Mouse (Mus musculus): Measurements from ENCODE around the gene Tmtc2. TPM values are rescaled to one million over a fixed set of nuclear protein-coding genes. Genes with fewer than 3 reads are reported as not detected.

Gene Tmtc2
- polyA plus RNA-seq, 1 experiment from 2014 or later = 4.4 TPM

GRCm38 (mm10) chr10:105518144-105518543 is 56.1 kb downstream of the Tmtc2 start:
- Histone ChIP-seq H3K9me3 (replicated peaks; ENCODE audit: control insufficient read depth, low read length) (no peaks in the 10 kb centered on the region), H3K27ac (ENCODE audit: low read depth, low read length) (no peak overlapping the region), H3K36me3 (ENCODE audit: control insufficient read depth, insufficient read depth, low read length) (no peaks in the 10 kb centered on the region), H3K4me1 (ENCODE audit: control insufficient read depth, insufficient read depth, low read length) (peaks cover 16% of the 10 kb centered on the region), H3K4me3 (ENCODE audit: low read depth, low read length) (no peak overlapping the region), H3K9ac (ENCODE audit: low read depth, low read length) (no peak overlapping the region), H3K27me3 (ENCODE audit: control insufficient read depth, insufficient read depth, low read length) (no peaks in the 10 kb centered on the region), H3K4me2 (no peak overlapping the region)
- WGBS (ENCODE audit: insufficient replicate concordance) = 82% methylated on average over 9 of the region's 9 CpGs
- no peak for ATAC-seq (replicated peaks; ENCODE audit: insufficient number of reproducible peaks, low FRiP score, low TSS enrichment)

- Histone ChIP-seq H3K36me3 (ENCODE audit: control insufficient read depth, insufficient read depth, low read length) (no peaks in the 10 kb centered on the region), H3K4me3 (ENCODE audit: low read depth, low read length) (no peak overlapping the region), H3K4me2 (no peak overlapping the region), H3K27ac (ENCODE audit: low read depth, low read length) (no peak overlapping the region), H3K9ac (ENCODE audit: low read depth, low read length) (no peak overlapping the region), H3K4me1 (ENCODE audit: control insufficient read depth, insufficient read depth, low read length) (peaks cover 3% of the 10 kb centered on the region; the same call in 1 of the 2 replicates), H3K27me3 (ENCODE audit: control insufficient read depth, insufficient read depth, low read length) (no peaks in the 10 kb centered on the region), H3K9me3 (replicated peaks; ENCODE audit: control insufficient read depth, low read length) (no peaks in the 10 kb centered on the region)
- no peak for ATAC-seq (replicated peaks; ENCODE audit: insufficient number of reproducible peaks, low FRiP score, low TSS enrichment)
- WGBS (ENCODE audit: insufficient replicate concordance) = 73% methylated on average over 7 of the region's 7 CpGs
Measured at GRCm38 (mm10) chr10:105513777-105514322, 60.4 kb downstream of the Tmtc2 start.

- no peak overlapping the region for H3K27ac ChIP-seq (ENCODE audit: low read depth, low read length)
- no peaks in the 10 kb centered on the region for H3K36me3 ChIP-seq (ENCODE audit: control insufficient read depth, insufficient read depth, low read length)
- 54% methylated on average over 4 of the region's 5 CpGs for WGBS (ENCODE audit: insufficient replicate concordance)
- no peaks in the 10 kb centered on the region for H3K9me3 ChIP-seq (replicated peaks; ENCODE audit: control insufficient read depth, low read length)
- no peaks in the 10 kb centered on the region; the same call in 1 of the 2 replicates for H3K4me1 ChIP-seq (ENCODE audit: control insufficient read depth, insufficient read depth, low read length)
- H3K27me3 ChIP-seq (ENCODE audit: control insufficient read depth, insufficient read depth, low read length) = no peaks in the 10 kb centered on the region
- H3K4me3 ChIP-seq (ENCODE audit: low read depth, low read length) = peak overlapping the region; percentile 15; the same call in 1 of the 2 replicates
- ATAC-seq (replicated peaks; ENCODE audit: insufficient number of reproducible peaks, low FRiP score, low TSS enrichment) = no peak
- no peak overlapping the region for H3K9ac ChIP-seq (ENCODE audit: low read depth, low read length)
- peak overlapping the region; percentile 20 for H3K4me2 ChIP-seq
Measured at GRCm38 (mm10) chr10:105509896-105510272, 64.4 kb downstream of the Tmtc2 start.

- Histone ChIP-seq H3K4me1 (ENCODE audit: control insufficient read depth, insufficient read depth, low read length) (no peaks in the 10 kb centered on the region; the same call in 1 of the 2 replicates), H3K4me2 (peak overlapping the region; percentile 20), H3K9me3 (replicated peaks; ENCODE audit: control insufficient read depth, low read length) (no peaks in the 10 kb centered on the region), H3K27me3 (ENCODE audit: control insufficient read depth, insufficient read depth, low read length) (no peaks in the 10 kb centered on the region), H3K9ac (ENCODE audit: low read depth, low read length) (no peak overlapping the region), H3K36me3 (ENCODE audit: control insufficient read depth, insufficient read depth, low read length) (no peaks in the 10 kb centered on the region), H3K27ac (ENCODE audit: low read depth, low read length) (no peak overlapping the region), H3K4me3 (ENCODE audit: low read depth, low read length) (peak overlapping the region; percentile 15; the same call in 1 of the 2 replicates)
- no peak for ATAC-seq (replicated peaks; ENCODE audit: insufficient number of reproducible peaks, low FRiP score, low TSS enrichment)
- WGBS (ENCODE audit: insufficient replicate concordance) = 52% methylated on average over 7 of the region's 12 CpGs
Measured at GRCm38 (mm10) chr10:105509146-105509895, 64.9 kb downstream of the Tmtc2 start.

DNA sequence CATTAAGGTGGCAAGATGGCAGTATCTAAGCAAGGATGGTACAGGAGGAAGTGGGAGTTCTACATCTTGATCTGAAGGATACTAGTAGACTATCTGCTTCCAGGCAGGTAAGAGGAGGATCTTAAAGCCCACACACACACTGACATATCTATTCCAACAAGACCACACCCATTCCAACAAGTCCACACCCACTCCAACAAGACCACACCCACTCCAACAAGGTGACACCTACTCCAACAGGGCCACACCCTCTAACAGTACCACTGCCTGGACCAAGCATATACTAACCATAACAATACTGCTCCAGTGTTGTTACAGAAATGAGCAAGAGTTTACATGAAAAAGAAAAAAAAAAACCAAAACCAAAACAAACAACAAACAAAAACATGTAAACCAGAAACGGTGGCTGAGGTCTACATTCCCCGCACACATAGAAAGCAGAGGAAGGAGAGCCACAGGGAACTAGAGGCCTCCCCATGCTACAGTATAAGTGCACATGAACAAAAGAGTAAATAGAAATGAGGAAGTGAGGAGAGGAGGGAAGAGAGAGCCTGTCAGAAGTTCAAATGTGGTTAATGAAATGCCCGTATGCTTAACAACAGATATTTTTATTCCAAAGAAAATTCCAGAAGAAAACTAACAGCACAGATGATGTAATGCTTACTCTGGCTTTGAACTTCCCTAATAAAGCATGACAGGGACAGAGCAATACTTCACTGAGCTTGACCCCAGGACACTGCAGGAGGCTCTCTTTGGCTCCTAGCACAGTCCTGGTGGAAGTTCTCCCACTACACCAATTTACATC is 66.1 kb downstream of the Tmtc2 start:
- no peaks in the 10 kb centered on the region; the same call in 1 of the 2 replicates for H3K4me1 ChIP-seq (ENCODE audit: control insufficient read depth, insufficient read depth, low read length)
- H3K27me3 ChIP-seq (ENCODE audit: control insufficient read depth, insufficient read depth, low read length) = no peaks in the 10 kb centered on the region
- no peak overlapping the region for H3K4me2 ChIP-seq
- H3K27ac ChIP-seq (ENCODE audit: low read depth, low read length) = no peak overlapping the region
- H3K9ac ChIP-seq (ENCODE audit: low read depth, low read length) = no peak overlapping the region
- ATAC-seq (replicated peaks; ENCODE audit: insufficient number of reproducible peaks, low FRiP score, low TSS enrichment) = 0 out of 2 replicates have a peak, but pooled peaks have one; percentile 67
- no peaks in the 10 kb centered on the region for H3K9me3 ChIP-seq (replicated peaks; ENCODE audit: control insufficient read depth, low read length)
- no peak overlapping the region for H3K4me3 ChIP-seq (ENCODE audit: low read depth, low read length)
- H3K36me3 ChIP-seq (ENCODE audit: control insufficient read depth, insufficient read depth, low read length) = no peaks in the 10 kb centered on the region
- WGBS (ENCODE audit: insufficient replicate concordance) = 77% methylated on average over 3 of the region's 3 CpGs

GRCm38 (mm10) chr10:105506046-105506445 is 68.2 kb downstream of the Tmtc2 start:
- Histone ChIP-seq H3K4me3 (ENCODE audit: low read depth, low read length) (no peak overlapping the region), H3K4me2 (no peak overlapping the region), H3K4me1 (ENCODE audit: control insufficient read depth, insufficient read depth, low read length) (no peaks in the 10 kb centered on the region; the same call in 1 of the 2 replicates), H3K27ac (ENCODE audit: low read depth, low read length) (no peak overlapping the region), H3K36me3 (ENCODE audit: control insufficient read depth, insufficient read depth, low read length) (no peaks in the 10 kb centered on the region), H3K27me3 (ENCODE audit: control insufficient read depth, insufficient read depth, low read length) (no peaks in the 10 kb centered on the region), H3K9ac (ENCODE audit: low read depth, low read length) (no peak overlapping the region), H3K9me3 (replicated peaks; ENCODE audit: control insufficient read depth, low read length) (no peaks in the 10 kb centered on the region)
- WGBS (ENCODE audit: insufficient replicate concordance) = 86% methylated on average over 4 of the region's 4 CpGs
- ATAC-seq (replicated peaks; ENCODE audit: insufficient number of reproducible peaks, low FRiP score, low TSS enrichment) = no peak

- Histone ChIP-seq H3K4me2 (no peak overlapping the region), H3K9ac (ENCODE audit: low read depth, low read length) (no peak overlapping the region), H3K9me3 (replicated peaks; ENCODE audit: control insufficient read depth, low read length) (no peaks in the 10 kb centered on the region), H3K27me3 (ENCODE audit: control insufficient read depth, insufficient read depth, low read length) (no peaks in the 10 kb centered on the region), H3K36me3 (ENCODE audit: control insufficient read depth, insufficient read depth, low read length) (no peaks in the 10 kb centered on the region), H3K4me3 (ENCODE audit: low read depth, low read length) (no peak overlapping the region), H3K27ac (ENCODE audit: low read depth, low read length) (no peak overlapping the region), H3K4me1 (ENCODE audit: control insufficient read depth, insufficient read depth, low read length) (peaks cover 3% of the 10 kb centered on the region; the same call in 1 of the 2 replicates)
- no peak for ATAC-seq (replicated peaks; ENCODE audit: insufficient number of reproducible peaks, low FRiP score, low TSS enrichment)
- 51% methylated on average over 2 of the region's 2 CpGs for WGBS (ENCODE audit: insufficient replicate concordance)
Measured at GRCm38 (mm10) chr10:105504472-105504871, 69.8 kb downstream of the Tmtc2 start.

DNA sequence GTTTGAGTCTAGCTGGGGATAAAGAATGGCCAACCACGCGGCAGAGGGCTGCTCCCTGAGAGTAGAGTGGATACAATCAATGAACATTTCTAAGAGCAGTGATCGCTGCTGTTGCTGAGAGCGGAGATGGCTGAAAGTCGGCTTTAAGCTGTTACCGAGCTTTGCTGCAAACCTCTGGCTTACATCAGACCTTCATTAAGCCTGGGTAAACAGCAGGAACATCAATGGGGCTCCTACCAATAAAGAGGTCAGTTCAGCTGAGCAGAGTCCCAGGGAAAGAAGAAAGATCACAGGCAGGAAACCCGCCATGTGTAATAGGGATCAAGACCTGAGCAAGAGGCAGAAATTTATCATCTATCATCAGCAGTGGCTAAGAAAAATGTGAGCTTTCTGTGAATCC is 72.5 kb downstream of the Tmtc2 start:
- 80% methylated on average over 7 of the region's 7 CpGs for WGBS (ENCODE audit: insufficient replicate concordance)
- Histone ChIP-seq H3K27ac (ENCODE audit: low read depth, low read length) (no peak overlapping the region), H3K9me3 (replicated peaks; ENCODE audit: control insufficient read depth, low read length) (no peaks in the 10 kb centered on the region), H3K4me2 (no peak overlapping the region), H3K4me3 (ENCODE audit: low read depth, low read length) (no peak overlapping the region), H3K4me1 (ENCODE audit: control insufficient read depth, insufficient read depth, low read length) (peaks cover 6% of the 10 kb centered on the region; the same call in 1 of the 2 replicates), H3K9ac (ENCODE audit: low read depth, low read length) (no peak overlapping the region), H3K36me3 (ENCODE audit: control insufficient read depth, insufficient read depth, low read length) (no peaks in the 10 kb centered on the region), H3K27me3 (ENCODE audit: control insufficient read depth, insufficient read depth, low read length) (no peaks in the 10 kb centered on the region)
- ATAC-seq (replicated peaks; ENCODE audit: insufficient number of reproducible peaks, low FRiP score, low TSS enrichment) = no peak
